Mouse (Mus musculus) brain, embryonic 14.5 days (tissue): ENCODE results near the gene Sugct.

Experiments used
- CTCF ChIP-seq: fragments of 200-500 bp; IDR thresholded peaks from 2 replicates; pipeline ENCODE4 v1.5.1; 2012; ENCODE audit warnings: inconsistent platforms, mild to moderate bottlenecking, moderate library complexity, borderline replicate concordance; ENCODE audit not compliant: insufficient read depth, insufficient read length; ENCODE audit errors: extremely low read depth
- POLR2A ChIP-seq: fragments of 200-500 bp; IDR thresholded peaks from 2 replicates; pipeline ENCODE4 v1.6.1; 2012; ENCODE audit warnings: mild to moderate bottlenecking, inconsistent platforms, borderline replicate concordance; ENCODE audit not compliant: poor library complexity, insufficient read depth, insufficient read length, severe bottlenecking; ENCODE audit errors: extremely low read depth

DNA sequence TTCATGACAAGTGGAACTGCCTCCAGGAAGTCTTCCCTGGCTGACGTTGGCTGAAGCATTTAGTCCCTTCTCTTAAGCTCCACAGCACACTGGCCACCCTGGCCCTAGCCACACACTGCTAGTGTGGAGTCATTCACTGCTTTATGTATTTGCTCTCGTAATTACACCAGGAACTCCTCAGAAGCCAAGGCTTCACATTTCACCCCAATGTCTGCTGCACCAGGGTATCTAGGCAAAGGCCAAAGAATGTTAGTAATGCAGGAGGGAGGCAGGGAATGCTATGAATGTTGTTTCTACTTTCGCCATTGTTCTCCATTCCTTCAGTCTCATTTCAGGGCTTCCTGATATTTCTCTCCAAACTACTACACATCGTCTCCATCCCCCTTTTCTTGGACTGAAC is 398.4 kb downstream of the Sugct start:
- TF ChIP-seq CTCF (no peak), POLR2A (no peak)
